Mouse (Mus musculus): ENCODE measurements around the gene Shb.

DNA sequence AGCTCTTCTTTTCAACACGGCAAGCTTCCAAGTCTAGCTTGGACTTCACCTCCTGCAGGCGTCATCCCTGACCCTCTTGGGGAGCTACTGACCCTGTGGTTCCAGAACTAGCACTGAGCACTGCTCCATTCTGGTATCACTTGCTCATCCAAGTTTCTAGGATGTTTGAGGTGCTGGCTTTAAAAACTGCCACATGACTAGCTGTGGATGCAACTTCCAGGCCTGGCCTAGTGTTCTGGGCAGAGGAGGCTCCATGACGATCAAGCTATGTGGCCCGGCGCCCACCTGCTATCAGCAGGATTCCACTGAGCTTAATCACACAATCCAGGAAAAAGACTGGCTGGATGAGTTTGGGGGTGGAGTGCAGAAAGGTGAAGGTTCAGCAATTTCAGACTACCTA lies 57.4 kb downstream of the Shb start:
- TF ChIP-seq CTCF (IDR thresholded peaks at IDR 0.05; ENCODE audit: extremely low read depth, insufficient read length, insufficient replicate concordance, low read depth, low read length) (no peak), POLR2A (IDR thresholded peaks at IDR 0.05; ENCODE audit: low read depth, low read length) (no peak)

Measured in small intestine, adult 2 months (tissue).